Mouse (Mus musculus): ENCODE measurements at regions not wholly inside any gene's neighbourhood (a gene's known extent, or its start where the extent isn't known, plus 50 kb on each side); places are given as distances from the start of the nearest gene placed in this dataset.
"Not testable (repeated sequence)": the region's sequence is repeated elsewhere in the genome, so short reads cannot be mapped to it uniquely, and the experiment has no call there.

- DNase-seq (ENCODE audit: low spot score in 2 of 2), result peak in 1 of 2 experiments; percentile 11
- intact Hi-C loops (cut with DNase I), result not testable (repeated sequence)
These were observed 87.4 kb upstream of the Olfr1402 start for GRCm38 (mm10) chr3:97509134-97509661.

GRCm38 (mm10) chr3:97507209-97507608 lies 85.4 kb upstream of the Olfr1402 start:
- intact Hi-C loops (cut with DNase I), result no loop called here

GRCm38 (mm10) chr3:97491904-97492303 lies 70.1 kb upstream of the Olfr1402 start:
- intact Hi-C loops (cut with DNase I), result no loop called here
- DNase-seq (ENCODE audit: low spot score in 2 of 2), result no peak

More at GRCm38 (mm10) chr3:97507209-97507608, 85.4 kb upstream of the Olfr1402 start:
- peak in 1 of 2 experiments; percentile 49 for DNase-seq (ENCODE audit: low spot score in 2 of 2)

- no peak for DNase-seq (ENCODE audit: low spot score in 2 of 2)
- intact Hi-C loops (cut with DNase I), result no loop called here
These were observed 69.4 kb upstream of the Olfr1402 start for GRCm38 (mm10) chr3:97491208-97491607.

GRCm38 (mm10) chr3:97489336-97489735 lies 67.5 kb upstream of the Olfr1402 start:
- intact Hi-C loops (cut with DNase I), result no loop called here
- no peak for DNase-seq (ENCODE audit: low spot score in 2 of 2)
